Mouse (Mus musculus) layer of hippocampus, adult 9-10 months (tissue): ENCODE measurements around the gene Rnpepl1.
"Not testable (repeated sequence)": the region's sequence is repeated elsewhere in the genome, so short reads cannot be mapped to it uniquely, and the experiment has no call there.

Experiments
- DNase-seq: peaks from one replicate; pipeline ENCODE4 v3.0.0; 2022; ENCODE audit warnings: low spot score

Gene Rnpepl1

GRCm38 (mm10) chr1:92943219-92943989 is 32.8 kb downstream of the Rnpepl1 start:
- DNase-seq: no peak

- no peak for DNase-seq
Observed at GRCm38 (mm10) chr1:92947966-92948365, 37.4 kb downstream of the Rnpepl1 start.

- no peak for DNase-seq
Observed at GRCm38 (mm10) chr1:92949426-92949825, 38.8 kb downstream of the Rnpepl1 start.

- no peak for DNase-seq
Observed at GRCm38 (mm10) chr1:92950607-92951006, 40.0 kb downstream of the Rnpepl1 start, which contains the start of gene Gpr35. Gpr35 (plus strand) TSS chr1:92950865.

- no peak for DNase-seq
Observed at GRCm38 (mm10) chr1:92953641-92954040, 43.1 kb downstream of the Rnpepl1 start.

GRCm38 (mm10) chr1:92956571-92957335 is 46.2 kb downstream of the Rnpepl1 start:
- peak; percentile 71 for DNase-seq

- DNase-seq: no peak
Observed at GRCm38 (mm10) chr1:92958999-92959398, 48.4 kb downstream of the Rnpepl1 start.

GRCm38 (mm10) chr1:92970791-92971190 is 60.2 kb downstream of the Rnpepl1 start:
- not testable (repeated sequence) for DNase-seq

- DNase-seq: no peak
Observed at GRCm38 (mm10) chr1:92971879-92972795, 61.6 kb downstream of the Rnpepl1 start.

GRCm38 (mm10) chr1:92972854-92973253 is 62.3 kb downstream of the Rnpepl1 start:
- no peak for DNase-seq
